Mouse (Mus musculus) forebrain, embryonic 15.5 days (tissue): Measurements from ENCODE around the gene Rtn4rl1. TPM values are rescaled to one million over a fixed set of nuclear protein-coding genes. Genes with fewer than 3 reads are reported as not detected.

Source experiments
- ATAC-seq: fragments of 200-750 bp; cut with Nextera tagmentation; replicated peaks from 2 replicates; pipeline ENCODE4 v1.8.0; 2017; ENCODE audit warnings: mild to moderate bottlenecking, moderate TSS enrichment, moderate library complexity
- H3K27ac ChIP-seq: fragments of 300-500 bp; sonication (generic); replicated peaks from 2 replicates; pipeline ENCODE4 v1.5.1; 2015; ENCODE audit warnings: mild to moderate bottlenecking, inconsistent platforms
- H3K27me3 ChIP-seq: fragments of 300-500 bp; sonication (generic); 2 replicates; pipeline ENCODE4 v1.6.1; 2015; ENCODE audit warnings: inconsistent platforms
- H3K36me3 ChIP-seq: fragments of 300-500 bp; sonication (generic); 2 replicates; pipeline ENCODE4 v1.6.1; 2015; ENCODE audit warnings: mild to moderate bottlenecking, inconsistent platforms
- H3K4me1 ChIP-seq: fragments of 300-500 bp; sonication (generic); 2 replicates; pipeline ENCODE4 v1.6.1; 2015; ENCODE audit warnings: inconsistent platforms
- H3K4me2 ChIP-seq: fragments of 300-500 bp; sonication (generic); replicated peaks from 2 replicates; pipeline ENCODE4 v1.6.1; 2015; ENCODE audit warnings: mild to moderate bottlenecking, inconsistent platforms
- H3K4me3 ChIP-seq: fragments of 300-500 bp; sonication (generic); 2 replicates; pipeline ENCODE4 v1.5.1; 2015; ENCODE audit warnings: mild to moderate bottlenecking, inconsistent platforms
- H3K9ac ChIP-seq: fragments of 300-500 bp; sonication (generic); replicated peaks from 2 replicates; pipeline ENCODE4 v1.6.1; 2015; ENCODE audit warnings: mild to moderate bottlenecking, inconsistent platforms
- H3K9me3 ChIP-seq: fragments of 300-500 bp; sonication (generic); 2 replicates; pipeline ENCODE4 v1.6.1; 2016; ENCODE audit warnings: inconsistent platforms
- WGBS: fragments of 180-500 bp; shearing (Covaris S2); methylation state at CpG from one replicate; pipeline ENCODE4 v1.1.7; 2015; ENCODE audit warnings: mixed read lengths; 5-methylcytosine and 5-hydroxymethylcytosine counted together
- polyA plus RNA-seq: library from polyadenylated mRNA; unstranded; fragments of >200 nt; fragmentation: Nextera tagmentation; extraction: Ambion mirVana; gene quantifications from 2 replicates; pipeline ENCODE4 v1.2.1, GENCODE M21; 2015

Gene Rtn4rl1
- polyA plus RNA-seq, 1 experiment from 2014 or later, result 5.6 TPM

DNA sequence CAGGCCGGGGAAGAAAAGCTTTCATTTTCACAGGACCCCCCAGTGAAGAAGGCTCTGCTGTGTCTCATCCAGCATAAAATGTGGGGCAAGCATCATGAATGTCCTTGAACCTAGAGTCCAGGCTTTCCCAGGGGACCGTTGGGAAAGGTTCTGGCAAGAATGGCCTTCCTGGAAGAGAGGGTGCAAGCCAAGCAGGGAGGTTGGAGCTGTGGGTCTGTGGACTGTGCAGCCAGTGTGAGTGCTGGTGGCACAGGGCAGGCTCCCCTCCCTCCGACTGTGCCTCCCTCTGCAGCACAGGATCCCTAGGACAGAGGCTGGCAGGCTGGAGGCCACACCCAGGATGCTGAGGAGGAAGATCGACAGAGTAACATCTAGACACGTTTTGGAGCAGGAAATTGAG is 69.2 kb downstream of the Rtn4rl1 start:
- peak overlapping the region; percentile 67 for H3K27ac ChIP-seq
- WGBS, result 52% methylated on average over 5 of the region's 5 CpGs
- no peak for ATAC-seq
- H3K4me1 ChIP-seq, result peaks cover 39% of the 10 kb centered on the region
- H3K9me3 ChIP-seq, result no peaks in the 10 kb centered on the region
- H3K4me2 ChIP-seq, result no peak overlapping the region
- H3K4me3 ChIP-seq, result no peak overlapping the region
- H3K36me3 ChIP-seq, result no peaks in the 10 kb centered on the region
- no peak overlapping the region for H3K9ac ChIP-seq
- no peaks in the 10 kb centered on the region for H3K27me3 ChIP-seq

DNA sequence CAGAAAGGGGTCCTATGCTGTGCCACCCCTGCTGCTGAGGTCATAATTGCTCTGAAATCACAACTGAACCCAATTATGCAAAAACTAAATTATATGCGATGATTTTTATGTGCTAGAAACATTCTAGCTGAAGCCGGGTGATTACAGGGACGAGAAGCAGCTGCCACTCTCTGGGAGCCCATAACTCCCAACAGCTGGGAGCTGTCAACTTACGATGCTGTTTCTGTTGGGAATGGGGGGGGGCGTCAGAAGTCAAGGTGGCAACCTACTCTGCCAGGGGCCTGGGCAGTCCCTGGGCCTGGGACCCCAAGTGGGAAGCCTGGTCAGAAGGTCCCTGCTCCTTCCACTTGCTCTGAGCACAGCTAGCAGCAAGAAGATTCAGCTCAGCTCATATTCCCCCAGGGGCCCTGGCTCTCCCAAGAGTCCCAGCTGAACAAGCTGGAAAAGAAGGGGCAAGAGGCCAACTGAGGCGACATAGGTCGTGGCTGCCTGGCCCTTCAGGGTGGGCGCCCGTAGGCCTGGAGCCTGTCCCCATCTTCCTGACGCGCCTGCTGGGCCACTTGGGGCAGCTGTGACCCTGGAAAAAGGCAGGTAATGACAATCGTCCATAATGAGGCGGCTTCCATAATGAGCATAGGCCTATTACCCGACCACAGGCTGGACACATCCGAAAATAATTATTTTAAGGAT is 69.8 kb downstream of the Rtn4rl1 start:
- 32% methylated on average over 15 of the region's 15 CpGs for whole genome bisulfite sequencing
- Histone ChIP-seq H3K4me2 (no peak overlapping the region), H3K9me3 (no peaks in the 10 kb centered on the region), H3K27ac (peak overlapping the region; percentile 67), H3K9ac (no peak overlapping the region), H3K27me3 (no peaks in the 10 kb centered on the region), H3K36me3 (no peaks in the 10 kb centered on the region), H3K4me1 (peaks cover 41% of the 10 kb centered on the region), H3K4me3 (no peak overlapping the region)
- ATAC-seq, result no peak

DNA sequence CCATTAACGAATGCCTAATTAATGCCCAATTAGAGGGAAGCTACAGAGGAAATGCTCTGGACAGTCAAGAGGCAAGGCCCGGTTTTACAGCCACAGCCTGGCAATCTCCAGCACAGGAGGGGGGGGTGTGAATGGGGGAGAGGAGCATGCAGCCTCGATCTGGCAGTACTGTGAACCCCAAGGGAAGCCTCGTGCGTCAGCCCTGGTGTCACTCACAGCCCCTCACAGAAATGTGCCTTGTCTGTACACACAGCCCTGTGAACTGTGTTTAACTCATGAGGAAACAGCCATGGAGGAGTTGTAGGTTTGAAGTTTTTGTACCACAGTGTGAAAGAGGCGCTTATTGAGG is 70.4 kb downstream of the Rtn4rl1 start:
- no peak overlapping the region for H3K9ac ChIP-seq
- H3K4me3 ChIP-seq, result no peak overlapping the region
- 23% methylated on average over 6 of the region's 6 CpGs for WGBS
- H3K27ac ChIP-seq, result peak overlapping the region; percentile 67; the same call in 1 of the 2 replicates
- peaks cover 41% of the 10 kb centered on the region for H3K4me1 ChIP-seq
- no peaks in the 10 kb centered on the region for H3K27me3 ChIP-seq
- ATAC-seq, result 0 out of 2 replicates have a peak, but pooled peaks have one; percentile 30
- H3K4me2 ChIP-seq, result no peak overlapping the region
- no peaks in the 10 kb centered on the region for H3K9me3 ChIP-seq
- H3K36me3 ChIP-seq, result no peaks in the 10 kb centered on the region

DNA sequence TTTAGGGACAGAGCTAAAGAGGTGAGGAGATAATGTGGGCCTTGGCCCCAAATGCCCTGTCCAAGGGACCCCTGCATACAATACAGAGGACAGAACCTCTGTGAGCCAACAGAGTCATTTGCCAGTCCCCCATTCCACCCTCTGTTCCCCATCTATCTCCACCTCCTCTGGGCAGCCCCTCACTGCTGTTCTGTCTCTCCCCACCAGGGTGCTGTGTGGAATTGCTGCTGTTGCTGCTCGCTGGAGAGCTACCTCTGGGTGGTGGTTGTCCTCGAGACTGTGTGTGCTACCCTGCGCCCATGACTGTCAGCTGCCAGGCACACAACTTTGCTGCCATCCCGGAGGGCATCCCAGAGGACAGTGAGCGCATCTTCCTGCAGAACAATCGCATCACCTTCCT is 71.0 kb downstream of the Rtn4rl1 start:
- Histone ChIP-seq H3K27me3 (no peaks in the 10 kb centered on the region), H3K27ac (no peak overlapping the region), H3K9ac (no peak overlapping the region), H3K4me3 (no peak overlapping the region), H3K36me3 (no peaks in the 10 kb centered on the region), H3K9me3 (no peaks in the 10 kb centered on the region), H3K4me2 (no peak overlapping the region), H3K4me1 (peaks cover 41% of the 10 kb centered on the region)
- no peak; the same call in 1 of the 2 replicates for ATAC-seq
- WGBS, result 84% methylated on average over 6 of the region's 6 CpGs

DNA sequence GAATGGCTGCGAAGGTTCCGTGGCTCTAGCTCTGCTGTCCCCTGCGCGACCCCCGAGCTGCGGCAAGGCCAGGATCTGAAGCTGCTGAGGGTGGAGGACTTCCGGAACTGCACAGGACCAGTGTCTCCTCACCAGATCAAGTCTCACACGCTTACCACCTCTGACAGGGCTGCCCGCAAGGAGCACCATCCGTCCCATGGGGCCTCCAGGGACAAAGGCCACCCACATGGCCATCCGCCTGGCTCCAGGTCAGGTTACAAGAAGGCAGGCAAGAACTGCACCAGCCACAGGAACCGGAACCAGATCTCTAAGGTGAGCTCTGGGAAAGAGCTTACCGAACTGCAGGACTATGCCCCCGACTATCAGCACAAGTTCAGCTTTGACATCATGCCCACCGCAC is 72.0 kb downstream of the Rtn4rl1 start:
- no peak for ATAC-seq
- H3K27ac ChIP-seq, result no peak overlapping the region
- H3K9me3 ChIP-seq, result no peaks in the 10 kb centered on the region
- H3K4me3 ChIP-seq, result no peak overlapping the region
- 71% methylated on average over 15 of the region's 15 CpGs for WGBS
- H3K4me2 ChIP-seq, result no peak overlapping the region
- no peaks in the 10 kb centered on the region for H3K36me3 ChIP-seq
- H3K4me1 ChIP-seq, result peaks cover 35% of the 10 kb centered on the region
- H3K9ac ChIP-seq, result no peak overlapping the region
- no peaks in the 10 kb centered on the region for H3K27me3 ChIP-seq

DNA sequence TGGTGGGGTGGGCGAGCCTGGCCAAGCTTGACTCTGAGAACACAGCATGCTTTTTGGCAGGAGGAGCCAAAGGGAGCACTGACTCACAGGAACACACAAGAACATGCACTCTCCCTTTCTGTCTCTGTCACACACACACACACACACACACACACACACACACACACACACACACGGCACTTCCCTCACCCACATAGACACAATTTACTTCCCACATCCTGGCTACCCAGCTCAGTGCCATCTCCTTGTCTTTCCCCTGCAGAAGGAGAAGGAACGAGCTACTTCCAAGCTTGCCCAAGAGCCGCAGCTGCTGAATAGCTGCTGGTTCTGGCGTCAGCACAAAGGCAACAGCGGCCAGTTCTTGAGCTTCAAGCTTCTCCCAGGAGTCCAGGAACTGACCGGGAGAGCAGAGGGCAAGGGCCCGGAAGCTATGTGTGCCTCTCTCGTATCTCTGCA is 74.3 kb downstream of the Rtn4rl1 start:
- Histone ChIP-seq H3K4me1 (peaks cover 33% of the 10 kb centered on the region), H3K4me2 (no peak overlapping the region), H3K27me3 (no peaks in the 10 kb centered on the region), H3K27ac (no peak overlapping the region), H3K36me3 (no peaks in the 10 kb centered on the region), H3K9ac (no peak overlapping the region), H3K4me3 (no peak overlapping the region), H3K9me3 (no peaks in the 10 kb centered on the region)
- WGBS, result 58% methylated on average over 9 of the region's 9 CpGs
- no peak for ATAC-seq

DNA sequence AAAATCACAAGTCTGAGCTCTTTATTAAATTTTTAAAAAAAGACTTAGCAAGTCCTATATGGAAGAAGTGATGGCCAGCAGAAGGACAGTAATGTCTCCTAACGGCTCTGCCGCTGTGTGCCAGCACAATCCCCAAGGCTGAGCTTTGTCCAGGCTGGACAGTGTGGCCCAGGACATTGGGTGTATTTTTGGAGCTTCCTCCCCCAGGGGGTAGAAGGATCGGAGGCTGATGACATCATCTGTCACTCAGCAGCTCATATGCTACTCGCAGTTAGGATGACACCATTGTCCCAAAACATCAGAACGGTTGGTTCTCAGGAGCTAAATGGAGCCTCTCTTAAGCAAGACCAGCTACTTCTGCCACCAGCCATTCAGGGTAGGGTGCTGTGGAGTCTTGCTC is 74.9 kb downstream of the Rtn4rl1 start:
- Histone ChIP-seq H3K4me3 (no peak overlapping the region), H3K9ac (no peak overlapping the region), H3K27ac (no peak overlapping the region), H3K9me3 (no peaks in the 10 kb centered on the region), H3K4me1 (peaks cover 33% of the 10 kb centered on the region), H3K4me2 (no peak overlapping the region), H3K36me3 (no peaks in the 10 kb centered on the region), H3K27me3 (no peaks in the 10 kb centered on the region)
- no peak for ATAC-seq
- WGBS, result 75% methylated on average over 5 of the region's 5 CpGs

DNA sequence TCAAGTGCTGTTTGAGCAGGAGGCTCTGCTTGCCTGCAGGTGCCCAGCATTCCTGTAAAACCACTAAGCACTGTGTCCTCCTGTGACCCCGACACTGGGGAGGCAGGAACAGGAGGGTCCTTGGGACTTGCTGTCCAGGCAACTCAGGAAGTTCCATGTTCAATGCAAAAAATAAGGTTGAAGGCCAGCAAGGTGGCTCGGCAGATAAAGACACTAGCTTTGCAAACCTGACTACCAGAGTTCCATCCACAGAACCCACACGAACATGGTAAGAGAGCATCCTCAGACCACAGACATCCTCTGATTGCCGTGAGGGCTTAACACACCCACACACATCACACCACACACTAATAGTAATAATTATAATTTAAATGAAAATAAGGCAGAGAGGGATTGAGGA is 75.6 kb downstream of the Rtn4rl1 start:
- no peak overlapping the region for H3K27ac ChIP-seq
- no peak for ATAC-seq
- WGBS, result 86% methylated on average over 4 of the region's 4 CpGs

DNA sequence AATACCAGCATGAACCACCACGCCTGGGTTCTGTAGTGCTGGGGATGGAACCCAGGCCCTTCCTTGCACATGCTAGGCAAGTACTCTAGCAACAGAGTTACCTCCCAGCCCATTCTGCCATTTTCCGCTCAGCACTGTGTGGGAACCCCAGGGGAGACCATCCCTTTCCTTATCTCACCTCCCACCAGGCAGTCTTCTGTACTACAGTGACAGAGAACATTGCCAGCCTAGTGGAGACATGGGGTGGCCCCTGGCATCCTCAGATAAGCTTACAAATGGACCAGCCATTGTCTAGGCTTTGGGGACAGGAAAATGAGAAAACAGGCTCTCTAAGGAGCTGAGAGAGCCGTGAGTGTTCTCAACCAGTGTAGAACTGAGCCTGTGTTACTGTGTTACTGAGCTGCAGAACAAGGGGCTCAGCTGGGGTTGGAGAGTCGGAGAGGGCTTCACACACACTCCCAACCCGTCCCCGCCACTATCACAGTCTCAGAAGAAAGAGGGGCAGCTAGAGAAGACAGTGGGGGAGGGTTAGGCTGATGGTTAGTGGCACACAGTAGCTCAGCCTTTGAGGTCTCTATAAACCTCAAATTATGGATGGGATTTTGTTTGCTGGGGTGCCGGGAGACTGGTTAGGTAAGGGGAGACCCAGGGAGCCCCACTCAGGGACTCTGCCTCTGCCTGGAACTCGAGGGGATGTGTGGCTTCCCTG is 76.8 kb downstream of the Rtn4rl1 start:
- Histone ChIP-seq H3K9me3 (no peaks in the 10 kb centered on the region), H3K4me3 (no peak overlapping the region), H3K36me3 (no peaks in the 10 kb centered on the region), H3K27me3 (no peaks in the 10 kb centered on the region), H3K9ac (no peak overlapping the region), H3K4me1 (peaks cover 31% of the 10 kb centered on the region), H3K27ac (no peak overlapping the region), H3K4me2 (no peak overlapping the region)
- ATAC-seq, result no peak
- 62% methylated on average over 8 of the region's 8 CpGs for WGBS

More for the DNA sequence above, 75.6 kb downstream of the Rtn4rl1 start:
- Histone ChIP-seq H3K27me3 (no peaks in the 10 kb centered on the region), H3K4me2 (no peak overlapping the region), H3K4me1 (peaks cover 30% of the 10 kb centered on the region), H3K9ac (no peak overlapping the region), H3K36me3 (no peaks in the 10 kb centered on the region), H3K4me3 (no peak overlapping the region), H3K9me3 (no peaks in the 10 kb centered on the region)

DNA sequence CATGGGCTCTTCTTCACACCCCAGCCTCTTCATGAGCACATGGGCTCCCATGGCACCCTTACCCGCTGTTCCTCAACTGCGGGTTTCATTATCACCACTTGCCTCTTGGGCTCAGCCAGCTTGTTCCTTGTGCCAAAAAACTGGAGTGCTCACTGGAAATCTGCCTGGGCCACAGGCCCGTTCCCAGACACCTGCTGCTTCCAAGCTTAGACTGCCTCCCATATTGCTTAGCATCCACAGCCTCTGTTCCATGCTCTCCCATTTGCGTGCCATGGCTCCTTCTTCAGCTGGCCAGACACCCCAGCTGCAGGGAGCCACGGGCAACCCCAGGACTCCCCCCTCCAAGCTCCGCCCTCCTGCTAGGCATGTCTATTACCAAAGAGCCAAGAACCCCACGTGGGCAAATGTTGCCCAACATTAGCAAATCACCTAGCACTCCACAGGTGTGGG is 77.4 kb downstream of the Rtn4rl1 start:
- no peak overlapping the region for H3K4me3 ChIP-seq
- H3K4me1 ChIP-seq, result peaks cover 31% of the 10 kb centered on the region
- no peak overlapping the region for H3K4me2 ChIP-seq
- H3K27me3 ChIP-seq, result no peaks in the 10 kb centered on the region
- no peak overlapping the region for H3K9ac ChIP-seq
- peak; percentile 37 for ATAC-seq
- no peaks in the 10 kb centered on the region for H3K9me3 ChIP-seq
- no peak overlapping the region for H3K27ac ChIP-seq
- H3K36me3 ChIP-seq, result no peaks in the 10 kb centered on the region
- 44% methylated on average over 7 of the region's 7 CpGs for WGBS

DNA sequence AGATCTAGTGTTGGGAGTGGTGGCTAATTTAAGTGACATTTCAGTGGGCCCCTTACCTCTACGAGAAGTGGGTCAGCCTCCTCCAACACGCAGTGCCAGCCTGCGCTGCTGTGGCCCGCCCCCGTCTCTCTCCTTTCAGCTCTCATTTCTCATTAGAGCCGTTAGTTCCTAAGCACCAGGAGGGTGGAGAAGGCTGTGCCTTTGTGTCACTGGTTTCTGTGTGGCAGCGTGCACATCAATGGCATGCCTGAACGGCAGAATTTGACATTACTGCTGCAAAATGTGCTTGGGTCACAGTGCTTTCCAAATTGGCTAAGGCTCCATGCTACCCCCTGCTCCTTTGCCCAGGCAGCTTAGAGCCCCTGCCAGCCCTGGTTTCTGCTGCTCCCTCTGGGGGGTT is 79.9 kb downstream of the Rtn4rl1 start:
- no peaks in the 10 kb centered on the region for H3K9me3 ChIP-seq
- H3K4me2 ChIP-seq, result peak overlapping the region; percentile 29
- H3K4me1 ChIP-seq, result peaks cover 28% of the 10 kb centered on the region
- 4% methylated on average over 8 of the region's 8 CpGs for WGBS
- H3K9ac ChIP-seq, result peak overlapping the region; percentile 22; the same call in 1 of the 2 replicates
- H3K36me3 ChIP-seq, result no peaks in the 10 kb centered on the region
- H3K27me3 ChIP-seq, result no peaks in the 10 kb centered on the region
- peak overlapping the region; percentile 66 for H3K27ac ChIP-seq
- ATAC-seq, result peak; percentile 76
- peak overlapping the region; percentile 10; the same call in 1 of the 2 replicates for H3K4me3 ChIP-seq

DNA sequence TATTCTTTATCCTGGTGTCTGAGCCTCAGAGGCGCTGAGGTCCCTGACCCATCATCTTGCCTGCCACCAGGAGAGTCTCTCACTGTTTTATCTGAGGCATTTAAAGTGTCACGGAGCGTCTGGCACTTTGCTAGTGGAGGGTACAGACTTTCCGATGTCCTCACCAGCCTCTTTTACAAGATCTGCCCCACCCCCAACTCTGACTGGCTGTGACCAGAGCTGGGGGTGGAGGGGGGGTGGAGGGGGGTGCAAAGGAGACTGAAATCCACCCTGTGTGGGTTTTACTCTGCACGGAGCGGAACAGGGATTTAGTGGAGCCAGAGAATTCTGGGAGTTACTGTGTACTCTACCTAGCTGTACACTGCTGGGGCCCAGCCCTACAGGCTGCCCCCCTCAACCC is 81.5 kb downstream of the Rtn4rl1 start:
- no peaks in the 10 kb centered on the region for H3K36me3 ChIP-seq
- 0 out of 2 replicates have a peak overlapping the region, but pooled peaks have one; percentile 0 for H3K27ac ChIP-seq
- H3K4me1 ChIP-seq, result peaks cover 40% of the 10 kb centered on the region
- H3K27me3 ChIP-seq, result no peaks in the 10 kb centered on the region; the same call in 1 of the 2 replicates
- no peak overlapping the region for H3K4me3 ChIP-seq
- 38% methylated on average over 6 of the region's 6 CpGs for WGBS
- peak; percentile 26; the same call in 1 of the 2 replicates for ATAC-seq
- H3K9me3 ChIP-seq, result no peaks in the 10 kb centered on the region
- H3K9ac ChIP-seq, result no peak overlapping the region
- H3K4me2 ChIP-seq, result no peak overlapping the region
